Mouse (Mus musculus) embryonic facial prominence, embryonic 11.5 days (tissue): Measurements from ENCODE around the gene Cdkn2aip. TPM values are rescaled to one million over a fixed set of nuclear protein-coding genes. Genes with fewer than 3 reads are reported as not detected.

Experiments used
- ATAC-seq: fragments of 200-750 bp; cut with Nextera tagmentation; replicated peaks from 2 replicates; pipeline ENCODE4 v1.8.0; 2017; ENCODE audit warnings: low read depth; ENCODE audit not compliant: insufficient number of reproducible peaks, low FRiP score, low TSS enrichment
- DNase-seq: peaks from one replicate; pipeline ENCODE4 v3.0.0-alpha.2; 2015; ENCODE audit warnings: low spot score
- H3K27ac ChIP-seq: fragments of 300-500 bp; sonication (generic); replicated peaks from 2 replicates; pipeline ENCODE4 v1.5.1; 2014; ENCODE audit warnings: mild to moderate bottlenecking, low read depth, low read length, control low read depth
- H3K27me3 ChIP-seq: fragments of 300-500 bp; sonication (generic); 2 replicates; pipeline ENCODE4 v1.6.1; 2014; ENCODE audit warnings: mild to moderate bottlenecking, low read length, moderate library complexity, mixed read lengths; ENCODE audit not compliant: control insufficient read depth, insufficient read depth
- H3K36me3 ChIP-seq: fragments of 300-500 bp; sonication (generic); replicated peaks from 2 replicates; pipeline ENCODE4 v1.6.1; 2014; ENCODE audit warnings: low read depth, mild to moderate bottlenecking, low read length, moderate library complexity, mixed read lengths; ENCODE audit not compliant: control insufficient read depth, insufficient read depth
- H3K4me1 ChIP-seq: fragments of 300-500 bp; sonication (generic); 2 replicates; pipeline ENCODE4 v1.6.1; 2014; ENCODE audit warnings: low read length, mixed read lengths; ENCODE audit not compliant: control insufficient read depth, insufficient read depth
- H3K4me2 ChIP-seq: fragments of 300-500 bp; sonication (generic); 2 replicates; pipeline ENCODE4 v1.6.1; 2014; ENCODE audit warnings: low read depth, mild to moderate bottlenecking, control low read depth, low read length, moderate library complexity
- H3K4me3 ChIP-seq: fragments of 300-500 bp; sonication (generic); 2 replicates; pipeline ENCODE4 v1.5.1; 2014; ENCODE audit warnings: low read depth, low read length, control low read depth
- H3K9ac ChIP-seq: fragments of 300-500 bp; sonication (generic); replicated peaks from 2 replicates; pipeline ENCODE4 v1.6.1; 2014; ENCODE audit warnings: mild to moderate bottlenecking, control low read depth, low read length
- H3K9me3 ChIP-seq: fragments of 300-500 bp; sonication (generic); replicated peaks from 2 replicates; pipeline ENCODE4 v1.6.1; 2016; ENCODE audit warnings: mild to moderate bottlenecking, low read length, inconsistent platforms, mixed read lengths; ENCODE audit not compliant: control insufficient read depth
- WGBS: fragments of 180-500 bp; shearing (Covaris S2); extraction: QIAGEN DNeasy Blood & Tissue Kit; methylation state at CpG from one replicate; pipeline ENCODE4 v1.1.7; 2014; 5-methylcytosine and 5-hydroxymethylcytosine counted together
- polyA plus RNA-seq: library from polyadenylated mRNA; unstranded; fragments of >200 nt; fragmentation: Nextera tagmentation; extraction: Ambion mirVana; gene quantifications from 2 replicates; pipeline ENCODE4 v1.2.1, GENCODE M21; 2014

The Cdkn2aip gene
- polyA plus RNA-seq, 1 experiment from 2014 or later: 38.6 TPM

GRCm38 (mm10) chr8:47679603-47680002 lies 34.1 kb downstream of the Cdkn2aip start:
- H3K36me3 ChIP-seq: no peaks in the 10 kb centered on the region
- no peaks in the 10 kb centered on the region for H3K4me1 ChIP-seq
- no peak overlapping the region for H3K4me2 ChIP-seq
- no peak for ATAC-seq
- H3K27me3 ChIP-seq: no peaks in the 10 kb centered on the region
- 69% methylated on average over 1 of the region's 1 CpGs for WGBS
- H3K4me3 ChIP-seq: no peak overlapping the region
- DNase-seq: no peak
- no peak overlapping the region for H3K27ac ChIP-seq
- H3K9ac ChIP-seq: no peak overlapping the region
- H3K9me3 ChIP-seq: no peaks in the 10 kb centered on the region

- no peak overlapping the region for H3K9ac ChIP-seq
- ATAC-seq: no peak
- H3K9me3 ChIP-seq: no peaks in the 10 kb centered on the region
Measured at GRCm38 (mm10) chr8:47676631-47677030, 37.1 kb downstream of the Cdkn2aip start.

DNA sequence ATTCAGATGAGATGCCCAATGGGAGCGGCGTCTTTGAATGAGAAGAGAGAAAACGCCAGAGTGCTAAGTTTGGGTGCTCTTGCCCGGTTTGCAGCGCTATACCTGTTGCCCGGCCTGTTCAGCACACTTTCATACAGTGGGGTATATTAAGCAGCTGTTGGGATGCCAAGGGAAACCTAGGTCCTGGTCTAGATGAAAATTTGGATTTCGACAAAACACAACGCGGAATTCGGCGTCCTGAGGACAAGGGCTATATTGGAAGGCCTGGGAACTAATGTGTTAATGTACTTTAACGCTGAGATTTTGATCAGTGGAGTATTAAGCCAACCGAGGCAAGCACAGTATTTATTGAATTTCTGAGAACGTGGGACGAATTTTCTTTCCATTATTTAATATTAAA lies 37.5 kb downstream of the Cdkn2aip start:
- Histone ChIP-seq H3K27ac (no peak overlapping the region), H3K4me2 (peak overlapping the region; percentile 50), H3K27me3 (no peaks in the 10 kb centered on the region), H3K9ac (peak overlapping the region; percentile 89), H3K9me3 (no peaks in the 10 kb centered on the region), H3K4me3 (peak overlapping the region; percentile 93), H3K36me3 (no peaks in the 10 kb centered on the region), H3K4me1 (no peaks in the 10 kb centered on the region)
- DNase-seq (no peak), ATAC-seq (no peak)
- WGBS: 2% methylated on average over 15 of the region's 15 CpGs

More at GRCm38 (mm10) chr8:47676631-47677030, 37.1 kb downstream of the Cdkn2aip start:
- WGBS: 51% methylated on average over 2 of the region's 2 CpGs
- Histone ChIP-seq H3K4me3 (no peak overlapping the region), H3K4me2 (peak overlapping the region; percentile 50), H3K27me3 (no peaks in the 10 kb centered on the region), H3K4me1 (no peaks in the 10 kb centered on the region), H3K27ac (no peak overlapping the region), H3K36me3 (no peaks in the 10 kb centered on the region)
- DNase-seq: no peak

GRCm38 (mm10) chr8:47675786-47676185 lies 37.9 kb downstream of the Cdkn2aip start:
- Histone ChIP-seq H3K9me3 (no peaks in the 10 kb centered on the region), H3K9ac (peak overlapping the region; percentile 89), H3K4me3 (peak overlapping the region; percentile 93), H3K4me2 (peak overlapping the region; percentile 50), H3K27ac (peak overlapping the region; percentile 82), H3K36me3 (no peaks in the 10 kb centered on the region), H3K27me3 (no peaks in the 10 kb centered on the region), H3K4me1 (no peaks in the 10 kb centered on the region)
- DNase-seq (peak; percentile 70), ATAC-seq (peak; percentile 15; the same call in 1 of the 2 replicates)
- WGBS: 0% methylated on average over 20 of the region's 20 CpGs

- H3K4me2 ChIP-seq: peak within 1 kb of the TSS; percentile 71
- ATAC-seq: peak; percentile 86
- H3K9me3 ChIP-seq: no peaks in the 10 kb centered on the region
- no peaks in the 10 kb centered on the region for H3K4me1 ChIP-seq
- H3K27me3 ChIP-seq: no peaks in the 10 kb centered on the region
- peak within 1 kb of the TSS; percentile 89 for H3K9ac ChIP-seq
- WGBS: under 1% methylated on average over 97 of the region's 106 CpGs
- peak within 1 kb of the TSS; percentile 82 for H3K27ac ChIP-seq
- H3K36me3 ChIP-seq: no peaks in the 10 kb centered on the region
- peak within 1 kb of the TSS; percentile 93 for H3K4me3 ChIP-seq
- peak; percentile 100 for DNase-seq
Measured at GRCm38 (mm10) chr8:47674777-47675710, 38.7 kb downstream of the Cdkn2aip start, which contains the start of gene Ing2. Gene Ing2, minus strand, starts transcription at chr8:47675556.

DNA sequence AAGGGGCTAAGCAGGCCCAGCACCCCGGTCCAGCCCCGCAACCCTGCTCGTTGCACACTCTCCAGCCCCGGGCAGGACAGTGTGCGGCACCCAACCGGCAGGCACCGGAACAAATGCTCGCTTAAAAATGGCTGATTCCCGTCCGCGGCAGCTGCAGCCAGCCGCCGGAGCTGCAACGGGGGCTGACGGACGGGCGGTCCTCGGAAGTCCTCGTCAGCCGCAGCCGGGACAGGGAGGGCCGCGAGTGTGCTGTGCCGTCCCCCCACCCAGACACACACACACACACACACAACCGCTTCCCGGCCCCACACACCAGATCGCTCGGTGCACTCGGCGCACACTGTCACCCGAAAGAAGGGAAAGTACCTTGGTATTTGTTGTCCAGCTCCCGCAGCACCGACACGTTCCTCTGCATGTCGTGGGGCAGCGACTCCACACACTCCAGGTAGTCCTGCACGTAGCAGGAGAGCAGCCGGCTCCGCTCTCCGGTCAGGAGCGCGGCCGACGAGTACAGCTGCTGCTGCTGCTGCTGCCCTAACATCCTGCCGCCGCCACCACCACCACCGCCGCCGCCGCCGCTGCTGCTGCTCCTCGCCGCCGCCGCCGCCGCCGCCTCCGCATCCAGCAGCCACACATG lies 39.5 kb downstream of the Cdkn2aip start:
- Histone ChIP-seq H3K36me3 (no peaks in the 10 kb centered on the region), H3K4me3 (peak overlapping the region; percentile 93), H3K27me3 (no peaks in the 10 kb centered on the region), H3K27ac (peak overlapping the region; percentile 72), H3K9me3 (no peaks in the 10 kb centered on the region), H3K4me2 (peak overlapping the region; percentile 71), H3K4me1 (no peaks in the 10 kb centered on the region), H3K9ac (peak overlapping the region; percentile 81)
- DNase-seq (no peak), ATAC-seq (peak; percentile 15)
- under 1% methylated on average over 47 of the region's 59 CpGs for WGBS

- Histone ChIP-seq H3K4me3 (peak overlapping the region; percentile 93), H3K36me3 (no peaks in the 10 kb centered on the region), H3K9ac (peak overlapping the region; percentile 81), H3K27ac (peak overlapping the region; percentile 67), H3K4me1 (no peaks in the 10 kb centered on the region), H3K27me3 (no peaks in the 10 kb centered on the region), H3K9me3 (no peaks in the 10 kb centered on the region), H3K4me2 (peak overlapping the region; percentile 71)
- WGBS: 0% methylated on average over 50 of the region's 53 CpGs
- DNase-seq (peak; percentile 86), ATAC-seq (peak; percentile 65)
Measured at GRCm38 (mm10) chr8:47673317-47674139, 40.2 kb downstream of the Cdkn2aip start.
